Mouse (Mus musculus): Measurements from ENCODE around the gene Frmd4a.

DNA sequence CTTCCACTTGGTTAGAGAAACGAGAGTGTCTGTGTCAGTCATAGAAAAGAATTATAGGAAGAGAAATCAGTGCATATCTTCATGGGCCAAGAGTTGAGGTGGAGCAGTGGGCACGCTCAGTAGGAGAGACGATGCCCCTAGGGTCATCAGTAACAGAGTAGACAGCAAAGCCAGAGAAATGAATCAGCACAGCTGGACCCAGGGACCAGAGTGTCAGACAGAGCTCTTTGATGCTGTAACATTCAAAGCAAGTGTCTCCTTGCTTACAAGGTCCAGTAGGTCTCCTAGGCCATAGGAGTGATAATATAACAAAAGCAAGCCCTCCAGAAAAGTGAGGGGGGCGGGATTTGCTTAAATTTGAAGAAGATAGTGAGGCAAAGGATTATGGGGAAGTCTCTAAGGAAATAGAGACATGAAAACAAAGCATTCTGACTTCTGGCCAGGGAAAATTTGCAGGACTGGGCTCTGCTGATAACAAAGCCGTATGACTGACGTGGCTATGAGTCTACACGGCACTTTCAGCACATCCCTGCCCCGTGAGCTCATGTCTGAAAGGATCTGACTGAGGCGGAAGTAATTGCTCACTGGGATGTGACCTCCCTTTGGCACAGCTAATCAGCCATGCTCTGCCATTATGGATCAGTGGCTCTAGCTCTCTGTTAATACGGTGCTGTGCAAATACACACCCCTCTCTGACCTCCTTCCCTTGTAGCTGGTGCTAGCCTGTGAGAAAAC is 243.0 kb downstream of the Frmd4a start:
- TF ChIP-seq CHD2 (IDR thresholded peaks at IDR 0.05; ENCODE audit: low read depth, low read length) (no peak), HCFC1 (IDR thresholded peaks at IDR 0.05; ENCODE audit: borderline replicate concordance, insufficient read depth, low read length) (no peak), ZNF384 (IDR thresholded peaks at IDR 0.05; ENCODE audit: low read depth, low read length) (no peak)

Data from ES-E14 (cell line).